Mouse (Mus musculus): ENCODE measurements around the gene Cldn7. TPM values are rescaled to one million over a fixed set of nuclear protein-coding genes. Genes with fewer than 3 reads are reported as not detected.

Gene Cldn7
- polyA plus RNA-seq, 1 experiment from 2014 or later: 238 TPM

GRCm38 (mm10) chr11:70000396-70000898, 35.9 kb downstream of the Cldn7 start, which contains the start of gene Dvl2:
Gene Dvl2 (plus strand): TSS chr11:70000595.
- TF ChIP-seq CTCF (IDR thresholded peaks at IDR 0.05; ENCODE audit: low read depth): no peak
- peak; percentile 47 for ATAC-seq (replicated peaks; ENCODE audit: low FRiP score, low read depth)

GRCm38 (mm10) chr11:70001159-70001558, 36.6 kb downstream of the Cldn7 start:
- no peaks in the 10 kb centered on the region for H3K27me3 ChIP-seq (ENCODE audit: insufficient read depth, low read length)
- ATAC-seq (replicated peaks; ENCODE audit: low FRiP score, low read depth) (no peak), DNase-seq (ENCODE audit: low spot score) (no peak)
- H3K9ac ChIP-seq (ENCODE audit: low read depth, low read length): peak overlapping the region; percentile 78
- 11% methylated on average over 8 of the region's 8 CpGs for WGBS
- peaks cover 20% of the 10 kb centered on the region; the same call in 1 of the 2 replicates for H3K4me1 ChIP-seq (replicated peaks; ENCODE audit: insufficient read depth, low read length)
- H3K9me3 ChIP-seq (replicated peaks; ENCODE audit: low read length): no peaks in the 10 kb centered on the region
- no peak for TF ChIP-seq CTCF (IDR thresholded peaks at IDR 0.05; ENCODE audit: low read depth)
- peak overlapping the region; percentile 89 for H3K27ac ChIP-seq
- H3K4me2 ChIP-seq (ENCODE audit: low read length): peak overlapping the region; percentile 78
- peaks cover 27% of the 10 kb centered on the region for H3K36me3 ChIP-seq (ENCODE audit: insufficient read depth, low read length)
- peak overlapping the region; percentile 70 for H3K4me3 ChIP-seq (replicated peaks; ENCODE audit: low read depth, low read length)

More at GRCm38 (mm10) chr11:70000396-70000898, 35.9 kb downstream of the Cldn7 start, which contains the start of gene Dvl2:
- Histone ChIP-seq H3K9ac (ENCODE audit: low read depth, low read length) (peak within 1 kb of the TSS; percentile 78), H3K36me3 (ENCODE audit: insufficient read depth, low read length) (peaks cover 22% of the 10 kb centered on the region), H3K4me2 (ENCODE audit: low read length) (peak within 1 kb of the TSS; percentile 78), H3K4me1 (replicated peaks; ENCODE audit: insufficient read depth, low read length) (peaks cover 20% of the 10 kb centered on the region; the same call in 1 of the 2 replicates), H3K4me3 (replicated peaks; ENCODE audit: low read depth, low read length) (peak within 1 kb of the TSS; percentile 70), H3K9me3 (replicated peaks; ENCODE audit: low read length) (no peaks in the 10 kb centered on the region), H3K27ac (peak within 1 kb of the TSS; percentile 89), H3K27me3 (ENCODE audit: insufficient read depth, low read length) (no peaks in the 10 kb centered on the region)
- WGBS: under 1% methylated on average over 48 of the region's 48 CpGs
- peak; percentile 99 for DNase-seq (ENCODE audit: low spot score)

- ATAC-seq (replicated peaks; ENCODE audit: low FRiP score, low read depth) (no peak), DNase-seq (ENCODE audit: low spot score) (peak; percentile 70)
- H3K4me3 ChIP-seq (replicated peaks; ENCODE audit: low read depth, low read length): peak overlapping the region; percentile 70
- peak overlapping the region; percentile 78 for H3K4me2 ChIP-seq (ENCODE audit: low read length)
- peaks cover 20% of the 10 kb centered on the region; the same call in 1 of the 2 replicates for H3K4me1 ChIP-seq (replicated peaks; ENCODE audit: insufficient read depth, low read length)
- H3K9ac ChIP-seq (ENCODE audit: low read depth, low read length): no peak overlapping the region
- TF ChIP-seq CTCF (IDR thresholded peaks at IDR 0.05; ENCODE audit: low read depth): peak; percentile 68
- peaks cover 32% of the 10 kb centered on the region for H3K36me3 ChIP-seq (ENCODE audit: insufficient read depth, low read length)
- H3K9me3 ChIP-seq (replicated peaks; ENCODE audit: low read length): no peaks in the 10 kb centered on the region
- no peak overlapping the region for H3K27ac ChIP-seq
- H3K27me3 ChIP-seq (ENCODE audit: insufficient read depth, low read length): no peaks in the 10 kb centered on the region
Measured at GRCm38 (mm10) chr11:70001865-70002264, 37.3 kb downstream of the Cldn7 start.

- WGBS: 84% methylated on average over 2 of the region's 2 CpGs
- H3K9ac ChIP-seq (ENCODE audit: low read depth, low read length): no peak overlapping the region
- H3K4me1 ChIP-seq (replicated peaks; ENCODE audit: insufficient read depth, low read length): peaks cover 20% of the 10 kb centered on the region; the same call in 1 of the 2 replicates
- DNase-seq (ENCODE audit: low spot score) (no peak), ATAC-seq (replicated peaks; ENCODE audit: low FRiP score, low read depth) (no peak)
- H3K27me3 ChIP-seq (ENCODE audit: insufficient read depth, low read length): no peaks in the 10 kb centered on the region
- peaks cover 38% of the 10 kb centered on the region for H3K36me3 ChIP-seq (ENCODE audit: insufficient read depth, low read length)
- no peak overlapping the region for H3K27ac ChIP-seq
- no peaks in the 10 kb centered on the region for H3K9me3 ChIP-seq (replicated peaks; ENCODE audit: low read length)
- peak overlapping the region; percentile 78 for H3K4me2 ChIP-seq (ENCODE audit: low read length)
- H3K4me3 ChIP-seq (replicated peaks; ENCODE audit: low read depth, low read length): peak overlapping the region; percentile 70; the same call in 1 of the 2 replicates
- TF ChIP-seq CTCF (IDR thresholded peaks at IDR 0.05; ENCODE audit: low read depth): no peak
Measured at GRCm38 (mm10) chr11:70002471-70002870, 37.9 kb downstream of the Cldn7 start.

GRCm38 (mm10) chr11:70005521-70005920, 40.9 kb downstream of the Cldn7 start:
- 59% methylated on average over 5 of the region's 5 CpGs for whole genome bisulfite sequencing
- H3K27ac ChIP-seq: no peak overlapping the region
- no peaks in the 10 kb centered on the region for H3K27me3 ChIP-seq (ENCODE audit: insufficient read depth, low read length)
- DNase-seq (ENCODE audit: low spot score) (no peak), ATAC-seq (replicated peaks; ENCODE audit: low FRiP score, low read depth) (0 out of 2 replicates have a peak, but pooled peaks have one; percentile 27)
- H3K4me3 ChIP-seq (replicated peaks; ENCODE audit: low read depth, low read length): no peak overlapping the region
- no peaks in the 10 kb centered on the region for H3K9me3 ChIP-seq (replicated peaks; ENCODE audit: low read length)
- H3K36me3 ChIP-seq (ENCODE audit: insufficient read depth, low read length): peaks cover 51% of the 10 kb centered on the region
- TF ChIP-seq CTCF (IDR thresholded peaks at IDR 0.05; ENCODE audit: low read depth): peak; percentile 62
- no peak overlapping the region for H3K9ac ChIP-seq (ENCODE audit: low read depth, low read length)
- H3K4me2 ChIP-seq (ENCODE audit: low read length): no peak overlapping the region
- peaks cover 20% of the 10 kb centered on the region; the same call in 1 of the 2 replicates for H3K4me1 ChIP-seq (replicated peaks; ENCODE audit: insufficient read depth, low read length)

GRCm38 (mm10) chr11:70010033-70010432, 45.5 kb downstream of the Cldn7 start:
- peaks cover 5% of the 10 kb centered on the region; the same call in 1 of the 2 replicates for H3K4me1 ChIP-seq (replicated peaks; ENCODE audit: insufficient read depth, low read length)
- WGBS: 76% methylated on average over 6 of the region's 6 CpGs
- H3K9me3 ChIP-seq (replicated peaks; ENCODE audit: low read length): no peaks in the 10 kb centered on the region
- no peak for TF ChIP-seq CTCF (IDR thresholded peaks at IDR 0.05; ENCODE audit: low read depth)
- H3K36me3 ChIP-seq (ENCODE audit: insufficient read depth, low read length): peaks cover 75% of the 10 kb centered on the region
- no peak overlapping the region for H3K9ac ChIP-seq (ENCODE audit: low read depth, low read length)
- no peak overlapping the region for H3K4me3 ChIP-seq (replicated peaks; ENCODE audit: low read depth, low read length)
- H3K4me2 ChIP-seq (ENCODE audit: low read length): no peak overlapping the region
- H3K27me3 ChIP-seq (ENCODE audit: insufficient read depth, low read length): no peaks in the 10 kb centered on the region
- ATAC-seq (replicated peaks; ENCODE audit: low FRiP score, low read depth): no peak
- H3K27ac ChIP-seq: no peak overlapping the region
- DNase-seq (ENCODE audit: low spot score): no peak

Data from kidney, postnatal 0 days (tissue).